Mouse (Mus musculus) MEL (cell line): ENCODE measurements around the gene Tax1bp1. TPM values are rescaled to one million over a fixed set of nuclear protein-coding genes. Genes with fewer than 3 reads are reported as not detected.

Experiments
- DNase-seq: peaks from one replicate; pipeline ENCODE4 v3.0.0; 2011; ENCODE audit warnings: low read depth, low spot score
- H3K27ac ChIP-seq: 2 replicates; pipeline ENCODE4 v1.5.1; 2012; ENCODE audit warnings: low read depth, mild to moderate bottlenecking, control low read depth, low read length, moderate library complexity; ENCODE audit not compliant: control insufficient read depth
- H3K27me3 ChIP-seq, 2 experiments: fragments of 150-350 bp in 1 of 2; sonication (generic) in 1 of 2; 2 replicates each; pipeline ENCODE4 v1.6.1; 2012; ENCODE audit warnings: low read length in 2 of 2, mild to moderate bottlenecking in 2 of 2, improper control_type of control experiment in 1 of 2, moderate library complexity in 1 of 2; ENCODE audit not compliant: insufficient read depth in 2 of 2, control insufficient read depth in 1 of 2
- H3K36me3 ChIP-seq, 2 experiments: 2 replicates each; pipeline ENCODE4 v1.6.1; 2012 to 2014; ENCODE audit warnings: low read length in 2 of 2, improper control_type of control experiment in 1 of 2, inconsistent platforms in 1 of 2, mild to moderate bottlenecking in 1 of 2; ENCODE audit not compliant: insufficient read depth in 2 of 2, control insufficient read depth in 1 of 2
- H3K4me1 ChIP-seq, 2 experiments: fragments of 150-350 bp in 1 of 2; sonication (generic) in 1 of 2; 2 replicates each; pipeline ENCODE4 v1.6.1; 2012; ENCODE audit warnings: low read length in 2 of 2, improper control_type of control experiment in 1 of 2, mild to moderate bottlenecking in 1 of 2; ENCODE audit not compliant: insufficient read depth in 2 of 2, control insufficient read depth in 1 of 2
- H3K4me3 ChIP-seq, 2 experiments: fragments of 150-350 bp in 1 of 2; sonication (generic) in 1 of 2; 2 replicates each; pipeline ENCODE4 v1.5.1; 2012; ENCODE audit warnings: low read depth in 2 of 2, low read length in 2 of 2, mild to moderate bottlenecking in 2 of 2, moderate library complexity in 2 of 2, control low read depth in 1 of 2, improper control_type of control experiment in 1 of 2; ENCODE audit not compliant: control insufficient read depth in 1 of 2, insufficient read depth in 1 of 2
- H3K79me2 ChIP-seq: 2 replicates; pipeline ENCODE4 v1.6.1; 2012; ENCODE audit warnings: mild to moderate bottlenecking, low read length, moderate library complexity; ENCODE audit not compliant: control insufficient read depth, poor library complexity, insufficient read depth
- H3K9ac ChIP-seq: 2 replicates; pipeline ENCODE4 v1.6.1; 2012; ENCODE audit warnings: low read depth, mild to moderate bottlenecking, control low read depth, low read length, moderate library complexity; ENCODE audit not compliant: control insufficient read depth, poor library complexity, severe bottlenecking
- H3K9me3 ChIP-seq: fragments of 150-350 bp; sonication (generic); replicated peaks from 2 replicates; pipeline ENCODE4 v1.6.1; 2012; ENCODE audit warnings: mild to moderate bottlenecking, low read length, improper control_type of control experiment, moderate library complexity; ENCODE audit not compliant: insufficient read depth
- BHLHE40 ChIP-seq: IDR thresholded peaks from 2 replicates; pipeline ENCODE4 v1.6.1; 2012; ENCODE audit warnings: low read depth, mild to moderate bottlenecking, inconsistent platforms, low read length, improper control_type of control experiment, borderline replicate concordance
- CHD1 ChIP-seq: IDR thresholded peaks from 2 replicates; pipeline ENCODE4 v1.6.1; 2012; ENCODE audit warnings: low read depth, mild to moderate bottlenecking, inconsistent platforms, low read length, improper control_type of control experiment
- CHD2 ChIP-seq: IDR thresholded peaks from 2 replicates; pipeline ENCODE4 v1.6.1; 2011; ENCODE audit warnings: low read length, improper control_type of control experiment
- EP300 ChIP-seq, 2 experiments: IDR thresholded peaks; 2 replicates each; pipeline ENCODE4 v1.6.1; 2011; ENCODE audit warnings: improper control_type of control experiment in 2 of 2, low read length in 2 of 2, low read depth in 1 of 2, mild to moderate bottlenecking in 1 of 2
- ETS1 ChIP-seq: IDR thresholded peaks from 2 replicates; pipeline ENCODE4 v1.6.1; 2012; ENCODE audit warnings: low read depth, mild to moderate bottlenecking, inconsistent platforms, low read length, improper control_type of control experiment, moderate library complexity
- GATA1 ChIP-seq: IDR thresholded peaks from 2 replicates; pipeline ENCODE4 v1.6.1; 2011; ENCODE audit warnings: low read depth, low read length, improper control_type of control experiment
- JUND ChIP-seq: IDR thresholded peaks from 2 replicates; pipeline ENCODE4 v1.6.1; 2011; ENCODE audit warnings: low read depth, mild to moderate bottlenecking, improper control_type of control experiment, low read length
- KAT2A ChIP-seq: conservative IDR thresholded peaks from 2 replicates; pipeline ENCODE4 v1.6.1; 2012; ENCODE audit warnings: low read depth, low read length, improper control_type of control experiment, inconsistent platforms
- MAFK ChIP-seq: IDR thresholded peaks from 2 replicates; pipeline ENCODE4 v1.6.1; 2011; ENCODE audit warnings: low read depth, mild to moderate bottlenecking, low read length, improper control_type of control experiment, borderline replicate concordance
- MAX ChIP-seq: IDR thresholded peaks from 2 replicates; pipeline ENCODE4 v1.6.1; 2011; ENCODE audit warnings: low read length, improper control_type of control experiment
- MAZ ChIP-seq: IDR thresholded peaks from 2 replicates; pipeline ENCODE4 v1.6.1; 2012; ENCODE audit warnings: low read depth, mild to moderate bottlenecking, inconsistent platforms, low read length, improper control_type of control experiment
- MEF2A ChIP-seq: IDR thresholded peaks from 2 replicates; pipeline ENCODE4 v1.6.1; 2014; ENCODE audit warnings: low read depth, mild to moderate bottlenecking, inconsistent platforms, low read length, improper control_type of control experiment; ENCODE audit not compliant: poor library complexity, insufficient replicate concordance, severe bottlenecking; ENCODE audit errors: extremely low read depth
- MXI1 ChIP-seq: IDR thresholded peaks from 2 replicates; pipeline ENCODE4 v1.6.1; 2011; ENCODE audit warnings: mild to moderate bottlenecking, low read depth, low read length, improper control_type of control experiment
- NELFE ChIP-seq: IDR thresholded peaks from 2 replicates; pipeline ENCODE4 v1.6.1; 2011; ENCODE audit warnings: low read depth, low read length, improper control_type of control experiment
- NRF1 ChIP-seq: IDR thresholded peaks from 2 replicates; pipeline ENCODE4 v1.6.1; 2014; ENCODE audit warnings: low read depth, mild to moderate bottlenecking, inconsistent platforms, low read length, improper control_type of control experiment, moderate library complexity; ENCODE audit not compliant: poor library complexity, insufficient read depth, severe bottlenecking
- POLR2A ChIP-seq, 2 experiments: IDR thresholded peaks; 2 replicates each; pipeline ENCODE4 v1.6.1; 2011 to 2012; ENCODE audit warnings: low read length in 2 of 2, mild to moderate bottlenecking in 2 of 2, control low read depth in 1 of 2, improper control_type of control experiment in 1 of 2, low read depth in 1 of 2, moderate library complexity in 1 of 2; ENCODE audit not compliant: control insufficient read depth in 1 of 2, insufficient read depth in 1 of 2, poor library complexity in 1 of 2
- POLR2AphosphoS2 ChIP-seq: IDR thresholded peaks from 2 replicates; pipeline ENCODE4 v1.6.1; 2011; ENCODE audit warnings: low read length, improper control_type of control experiment
- RAD21 ChIP-seq: IDR thresholded peaks from 2 replicates; pipeline ENCODE4 v1.6.1; 2011; ENCODE audit warnings: mild to moderate bottlenecking, low read depth, low read length, improper control_type of control experiment
- RCOR1 ChIP-seq: IDR thresholded peaks from 2 replicates; pipeline ENCODE4 v1.6.1; 2012; ENCODE audit warnings: low read depth, mild to moderate bottlenecking, inconsistent platforms, low read length, improper control_type of control experiment
- SIN3A ChIP-seq: IDR thresholded peaks from 2 replicates; pipeline ENCODE4 v1.6.1; 2012; ENCODE audit warnings: low read length, improper control_type of control experiment, inconsistent platforms
- SMC3 ChIP-seq: IDR thresholded peaks from 2 replicates; pipeline ENCODE4 v1.6.1; 2011; ENCODE audit warnings: low read depth, low read length, improper control_type of control experiment
- TBP ChIP-seq: IDR thresholded peaks from 2 replicates; pipeline ENCODE4 v1.8.0; 2011; ENCODE audit warnings: low read depth, low read length, improper control_type of control experiment
- TCF12 ChIP-seq: IDR thresholded peaks from 2 replicates; pipeline ENCODE4 v1.6.1; 2014; ENCODE audit warnings: low read depth, mild to moderate bottlenecking, inconsistent platforms, low read length, improper control_type of control experiment, moderate library complexity
- UBTF ChIP-seq: IDR thresholded peaks from 2 replicates; pipeline ENCODE4 v1.6.1; 2012; ENCODE audit warnings: low read depth, mild to moderate bottlenecking, inconsistent platforms, low read length, improper control_type of control experiment, moderate library complexity, borderline replicate concordance; ENCODE audit not compliant: insufficient read depth
- USF1 ChIP-seq: IDR thresholded peaks from 2 replicates; pipeline ENCODE4 v1.6.1; 2014; ENCODE audit warnings: low read depth, mild to moderate bottlenecking, inconsistent platforms, low read length, improper control_type of control experiment, moderate library complexity
- USF2 ChIP-seq, 2 experiments: IDR thresholded peaks; 2 replicates each; pipeline ENCODE4 v1.6.1; 2011 to 2012; ENCODE audit warnings: improper control_type of control experiment in 2 of 2, low read length in 2 of 2, borderline replicate concordance in 1 of 2, inconsistent platforms in 1 of 2, low read depth in 1 of 2, mild to moderate bottlenecking in 1 of 2; ENCODE audit not compliant: insufficient read depth in 1 of 2
- ZKSCAN1 ChIP-seq: IDR thresholded peaks from 2 replicates; pipeline ENCODE4 v1.6.1; 2012; ENCODE audit warnings: low read depth, mild to moderate bottlenecking, inconsistent platforms, low read length, improper control_type of control experiment, moderate library complexity
- ZNF384 ChIP-seq: IDR thresholded peaks from 2 replicates; pipeline ENCODE4 v1.6.1; 2012; ENCODE audit warnings: low read depth, mild to moderate bottlenecking, inconsistent platforms, low read length, improper control_type of control experiment
- polyA plus RNA-seq, 2 experiments: library from polyadenylated mRNA; stranded (reverse) in 1 of 2; unstranded in 1 of 2; fragments of >175 nt in 1 of 2; fragments of >200 nt in 1 of 2; gene quantifications; 2 replicates each; pipeline versions ENCODE4 v1.2.1 to v1.2.4; 2012; ENCODE audit warnings: low replicate concordance in 2 of 2, low read depth in 1 of 2; ENCODE audit not compliant: insufficient read length in 2 of 2, insufficient read depth in 1 of 2, missing spikeins in 1 of 2
- total RNA-seq: library from RNA; depleted of rRNA; stranded (reverse); fragments of 300-350 nt; gene quantifications from 2 replicates; pipeline ENCODE4 v1.2.3, GENCODE M21; 2012

The Tax1bp1 gene
- total and polyA plus RNA-seq, 3 experiments, result 39.8 to 45.6 TPM; not detected in 1

DNA sequence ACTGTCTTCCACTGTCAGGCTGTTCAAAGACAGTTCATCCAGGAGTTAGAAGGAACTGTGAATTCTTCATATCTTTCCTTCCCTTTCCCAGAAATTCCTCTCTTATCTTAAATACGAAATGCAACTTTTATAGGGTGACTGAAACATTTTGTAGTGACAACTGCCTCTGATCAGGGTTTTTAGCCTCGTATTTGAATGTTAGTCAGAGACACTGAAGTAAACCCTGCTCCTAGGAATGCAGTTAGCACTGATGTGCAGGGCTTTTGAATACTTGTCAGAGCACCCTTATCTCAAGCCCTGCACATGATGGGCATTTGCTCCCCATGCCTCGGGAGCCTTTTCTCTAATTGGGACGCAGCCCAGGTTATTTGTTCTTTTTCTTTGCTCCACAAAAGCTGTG lies 16.8 kb downstream of the Tax1bp1 start:
- Histone ChIP-seq H3K27me3 (no peaks in the 10 kb centered on the region), H3K9ac (no peak overlapping the region), H3K79me2 (no peaks in the 10 kb centered on the region), H3K36me3 (peaks cover 9 to 23% of the 10 kb centered on the region in 2 experiments), H3K4me1 (peaks cover 2 to 8% of the 10 kb centered on the region in 2 experiments; a peak in 3 of 4 replicates), H3K27ac (no peak overlapping the region), H3K9me3 (no peaks in the 10 kb centered on the region), H3K4me3 (no peak overlapping the region)
- no peak for TF ChIP-seq POLR2A (IDR thresholded peaks at IDR 0.05; ENCODE audit: control insufficient read depth in 1 of 2, insufficient read depth in 1 of 2, low read depth in 1 of 2, low read length in 2 of 2, poor library complexity in 1 of 2)
- no peak for TF ChIP-seq RAD21
- no peak for TF ChIP-seq EP300 (IDR thresholded peaks at IDR 0.05; ENCODE audit: low read depth in 1 of 2, low read length in 2 of 2)
- no peak for TF ChIP-seq GATA1
- TF ChIP-seq MEF2A, result no peak
- TF ChIP-seq JUND, result no peak
- TF ChIP-seq USF1, result no peak
- no peak for TF ChIP-seq SMC3
- no peak for TF ChIP-seq NELFE
- TF ChIP-seq ETS1, result no peak
- no peak for TF ChIP-seq UBTF
- TF ChIP-seq USF2 (IDR thresholded peaks at IDR 0.05; ENCODE audit: borderline replicate concordance in 1 of 2, insufficient read depth in 1 of 2, low read depth in 1 of 2, low read length in 2 of 2), result no peak
- no peak for TF ChIP-seq MAX
- no peak for TF ChIP-seq BHLHE40
- TF ChIP-seq CHD1, result no peak
- TF ChIP-seq TCF12, result no peak
- TF ChIP-seq TBP, result no peak
- TF ChIP-seq MXI1, result no peak
- no peak for DNase-seq

DNA sequence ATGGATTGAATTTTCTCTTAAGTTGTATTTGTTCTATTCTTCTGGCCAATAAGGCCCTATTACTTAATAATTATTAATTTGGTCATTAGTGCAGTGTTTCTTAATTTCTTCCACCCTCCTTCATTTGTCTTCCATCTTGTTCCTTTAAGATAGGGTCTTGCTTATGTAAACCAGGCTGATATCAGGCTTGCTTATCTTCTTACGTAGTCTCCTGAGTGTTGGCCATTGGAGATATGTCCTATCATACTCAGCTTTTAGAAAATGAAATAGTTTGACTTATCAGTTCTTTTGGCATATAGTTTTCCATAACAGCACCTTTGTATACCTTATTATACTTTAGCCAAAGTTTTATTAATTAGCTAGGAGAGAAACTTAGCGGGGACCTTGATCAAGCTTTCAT lies 21.1 kb downstream of the Tax1bp1 start:
- no peak overlapping the region for H3K27ac ChIP-seq
- H3K9me3 ChIP-seq, result no peaks in the 10 kb centered on the region
- H3K79me2 ChIP-seq, result no peaks in the 10 kb centered on the region; the same call in 1 of the 2 replicates
- no peak overlapping the region for H3K4me3 ChIP-seq
- H3K27me3 ChIP-seq, result no peaks in the 10 kb centered on the region
- no peak overlapping the region for H3K9ac ChIP-seq
- peaks cover 2 to 8% of the 10 kb centered on the region in 2 experiments; a peak in 3 of 4 replicates for H3K4me1 ChIP-seq
- TF ChIP-seq SMC3 (no peak), NELFE (no peak), ZKSCAN1 (no peak), POLR2AphosphoS2 (no peak), MAX (no peak), GATA1 (peak; percentile 59), NRF1 (no peak), BHLHE40 (no peak), KAT2A (no peak), MAZ (no peak), USF1 (no peak), EP300 (IDR thresholded peaks at IDR 0.05; ENCODE audit: low read depth in 1 of 2, low read length in 2 of 2) (peak; percentile 19 to 46; a peak in 2 of 4 replicates), CHD2 (no peak), JUND (no peak), TCF12 (0 out of 2 replicates have a peak, but pooled peaks have one; percentile 39), ETS1 (0 out of 2 replicates have a peak, but pooled peaks have one; percentile 9), ZNF384 (no peak), SIN3A (0 out of 2 replicates have a peak, but pooled peaks have one; percentile 30), RCOR1 (no peak), MAFK (no peak)
- peaks cover 9 to 21% of the 10 kb centered on the region in 2 experiments for H3K36me3 ChIP-seq
- no peak for DNase-seq
